Mouse (Mus musculus) testis, adult 2 months (tissue): Measurements from ENCODE around the gene Mfsd14a.

Source experiments
- CTCF ChIP-seq: fragments of 200-500 bp; IDR thresholded peaks from 2 replicates; pipeline ENCODE4 v1.5.1; 2012; ENCODE audit warnings: low read depth, mild to moderate bottlenecking, inconsistent platforms, low read length, moderate library complexity; ENCODE audit not compliant: control insufficient read depth, insufficient read depth, insufficient replicate concordance
- POLR2A ChIP-seq: fragments of 200-500 bp; IDR thresholded peaks from 2 replicates; pipeline ENCODE4 v1.6.1; 2012; ENCODE audit warnings: low read depth, mild to moderate bottlenecking, inconsistent platforms, low read length, moderate library complexity; ENCODE audit not compliant: control insufficient read depth

DNA sequence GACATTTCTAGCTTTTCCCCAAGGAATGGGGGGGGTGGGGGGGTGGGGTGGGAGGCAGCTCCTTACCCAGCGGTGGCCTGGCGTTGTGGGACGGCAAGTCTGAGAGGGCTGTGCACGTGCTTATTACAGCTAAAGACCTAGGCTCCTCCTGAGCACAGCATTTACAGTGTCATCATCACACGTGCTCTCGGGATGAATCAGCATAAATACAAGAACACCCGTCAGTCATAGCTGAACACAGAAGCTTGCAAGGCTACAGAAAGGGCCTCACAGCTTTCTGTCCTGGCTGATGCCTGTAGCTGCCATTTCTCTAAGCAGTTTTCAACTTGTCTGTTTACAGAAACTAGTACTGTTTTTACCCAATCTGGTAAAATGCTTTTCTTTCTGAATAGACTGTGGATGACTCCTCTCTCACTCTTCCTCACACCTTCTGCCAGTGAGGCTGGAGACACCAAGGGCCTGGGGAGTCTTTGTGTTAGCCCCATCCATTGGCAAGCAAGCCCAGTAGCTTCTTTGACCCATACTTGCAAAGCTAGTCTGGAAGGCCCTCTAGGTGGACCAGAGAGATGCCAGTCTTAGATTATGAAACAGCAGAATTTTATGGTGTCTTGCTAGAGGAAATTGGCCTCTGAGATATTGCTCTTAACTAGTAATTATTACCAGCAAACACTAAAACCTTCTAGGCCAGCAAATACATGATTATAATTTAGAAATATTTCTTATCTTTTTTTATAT lies 41.7 kb downstream of the Mfsd14a start:
- TF ChIP-seq POLR2A, result no peak
- TF ChIP-seq CTCF, result no peak
